Mouse (Mus musculus) bone marrow, adult 2 months (tissue): ENCODE data around the gene Zfp618.

ENCODE experiments used
- CTCF ChIP-seq: fragments of 200-500 bp; IDR thresholded peaks from 2 replicates; pipeline ENCODE4 v1.5.1; 2011; ENCODE audit warnings: low read length, control low read depth; ENCODE audit not compliant: control insufficient read depth, insufficient read depth
- POLR2A ChIP-seq: fragments of 200-500 bp; IDR thresholded peaks from 2 replicates; pipeline ENCODE4 v1.6.1; 2011; ENCODE audit warnings: low read depth, mild to moderate bottlenecking, control low read depth, low read length, borderline replicate concordance; ENCODE audit not compliant: control insufficient read depth

GRCm38 (mm10) chr4:63052662-63053033 is 87.3 kb downstream of the Zfp618 start:
- TF ChIP-seq POLR2A (no peak), CTCF (no peak)
